ENCODE assay signal across 15 mouse cellular contexts in the genomic region with DNA sequence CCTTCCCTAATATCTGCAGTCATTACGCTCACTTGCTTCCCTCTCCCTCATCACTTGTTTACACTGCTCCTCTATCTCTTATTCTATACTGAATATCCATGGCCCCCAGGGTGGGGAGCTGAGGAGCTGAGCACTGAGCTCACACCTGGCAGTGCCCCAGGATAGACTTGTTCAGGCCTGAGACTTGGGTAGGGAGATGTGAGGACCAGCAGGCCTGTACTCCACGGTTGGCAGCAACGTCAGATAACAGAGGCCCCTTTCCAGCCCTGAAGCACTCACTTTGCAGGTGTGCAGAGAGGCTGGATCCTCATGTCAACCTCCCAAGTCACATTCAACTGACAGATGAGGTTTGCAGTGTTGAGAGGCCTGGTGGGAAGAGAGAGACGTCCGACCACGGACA. TPM values are rescaled to one million over a fixed set of nuclear protein-coding genes. Genes with fewer than 3 reads are reported as not detected.
A peak's percentile ranks its signal among the peaks of the same experiment; 100 is the strongest.
DNase-seq lines count a peak whose midpoint lies in the region; ATAC-seq and TF ChIP-seq lines count a peak whose summit lies in the region.
"Had no signal": no experiment of that assay in that cellular context is flagged by ENCODE, and none has a peak within 500 bp of the region (broad histone marks: within the 10 kb centered on the region; RNA-seq: fewer than 3 reads in every experiment).

No protein-coding gene starts in this region.

- H3K9me3 ChIP-seq in kidney, embryonic 14.5 days (ENCODE audit: control insufficient read depth, low read length), result no peaks in the 10 kb centered on the region
- no peaks in the 10 kb centered on the region for H3K9me3 ChIP-seq in embryonic facial prominence, embryonic 11.5 days (replicated peaks; ENCODE audit: control insufficient read depth, low read length)
- no peaks in the 10 kb centered on the region for H3K9me3 ChIP-seq in liver, embryonic 13.5 days (replicated peaks)
- H3K9me3 ChIP-seq: neural tube, embryonic 15.5 days had no signal

- H3K9ac ChIP-seq in kidney, embryonic 14.5 days (ENCODE audit: low read depth, low read length), result no peak overlapping the region
- H3K9ac ChIP-seq in embryonic facial prominence, embryonic 11.5 days (replicated peaks; ENCODE audit: low read length), result no peak overlapping the region
- peak overlapping the region; percentile 31; the same call in 1 of the 2 replicates for H3K9ac ChIP-seq in liver, embryonic 13.5 days
- H3K9ac ChIP-seq: neural tube, embryonic 15.5 days had no signal

- H3K36me3 ChIP-seq in kidney, embryonic 14.5 days (ENCODE audit: control insufficient read depth, insufficient read depth, low read length), result peaks cover 10% of the 10 kb centered on the region; the same call in 1 of the 2 replicates
- H3K36me3 ChIP-seq in embryonic facial prominence, embryonic 11.5 days (replicated peaks; ENCODE audit: control insufficient read depth, insufficient read depth, low read depth, low read length), result no peaks in the 10 kb centered on the region; the same call in 1 of the 2 replicates
- peaks cover 22% of the 10 kb centered on the region for H3K36me3 ChIP-seq in liver, embryonic 13.5 days

- ATAC-seq in kidney, embryonic 14.5 days (ENCODE audit: low FRiP score, low TSS enrichment), result peak; percentile 18; the same call in 1 of the 2 replicates
- 0 out of 2 replicates have a peak, but pooled peaks have one; percentile 30 for ATAC-seq in embryonic facial prominence, embryonic 11.5 days (replicated peaks; ENCODE audit: insufficient number of reproducible peaks, low FRiP score, low TSS enrichment, low read depth)
- ATAC-seq in liver, embryonic 13.5 days (ENCODE audit: low read depth), result peak; percentile 44
- ATAC-seq in erythroblast, adult 5-6 weeks (replicated peaks; ENCODE audit: low FRiP score, poor library complexity, severe bottlenecking), result no peak

- no peak for TF ChIP-seq CTCF in brain, embryonic 14.5 days (IDR thresholded peaks at IDR 0.05; ENCODE audit: borderline replicate concordance, extremely low read depth, insufficient read depth, insufficient read length)

- H3K4me3 ChIP-seq in kidney, embryonic 14.5 days (ENCODE audit: low read length), result no peak overlapping the region
- H3K4me3 ChIP-seq in embryonic facial prominence, embryonic 11.5 days (ENCODE audit: low read depth, low read length), result no peak overlapping the region
- no peak overlapping the region for H3K4me3 ChIP-seq in liver, embryonic 13.5 days (replicated peaks)
- H3K4me3 ChIP-seq: heart, adult 2 months; megakaryocyte, embryonic 14.5 days; neural tube, embryonic 15.5 days had no signal

- no peaks in the 10 kb centered on the region for H3K27me3 ChIP-seq in kidney, embryonic 14.5 days (ENCODE audit: control insufficient read depth, insufficient read depth, low read length)
- H3K27me3 ChIP-seq in embryonic facial prominence, embryonic 11.5 days (ENCODE audit: control insufficient read depth, insufficient read depth, low read length), result no peaks in the 10 kb centered on the region
- no peaks in the 10 kb centered on the region for H3K27me3 ChIP-seq in liver, embryonic 13.5 days
- H3K27me3 ChIP-seq: neural tube, embryonic 15.5 days had no signal

- H3K4me2 ChIP-seq in kidney, embryonic 14.5 days (replicated peaks; ENCODE audit: low read depth, low read length), result no peak overlapping the region
- H3K4me2 ChIP-seq in embryonic facial prominence, embryonic 11.5 days (ENCODE audit: low read depth, low read length), result no peak overlapping the region
- H3K4me2 ChIP-seq in liver, embryonic 13.5 days, result no peak overlapping the region
- H3K4me2 ChIP-seq: neural tube, embryonic 15.5 days had no signal

- WGBS in kidney, embryonic 14.5 days, result 51% methylated on average over 6 of the region's 6 CpGs
- 43% methylated on average over 6 of the region's 6 CpGs for WGBS in embryonic facial prominence, embryonic 11.5 days
- WGBS in liver, embryonic 13.5 days (ENCODE audit: insufficient replicate concordance), result 62% methylated on average over 6 of the region's 6 CpGs

- no peaks in the 10 kb centered on the region for H3K4me1 ChIP-seq in kidney, embryonic 14.5 days (ENCODE audit: control insufficient read depth, insufficient read depth, low read length)
- no peaks in the 10 kb centered on the region for H3K4me1 ChIP-seq in embryonic facial prominence, embryonic 11.5 days (ENCODE audit: control insufficient read depth, insufficient read depth, low read length)
- peaks cover 38% of the 10 kb centered on the region for H3K4me1 ChIP-seq in liver, embryonic 13.5 days (replicated peaks)
- H3K4me1 ChIP-seq: neural tube, embryonic 15.5 days had no signal

- DNase-seq in kidney, postnatal 36 days, result no peak
- peak; percentile 5 for DNase-seq in brain, embryonic 14.5 days (ENCODE audit: low read depth)
- no peak for DNase-seq in embryonic facial prominence, embryonic 11.5 days (ENCODE audit: low spot score)
- DNase-seq in liver, embryonic 13.5 days, result no peak
- no peak for DNase-seq in layer of hippocampus, postnatal 36 days
- DNase-seq: heart, adult 2 months; kidney, postnatal 14 days; right cerebral cortex, postnatal 25 days; thymus, adult 18-20 months had no signal

- no peak for TF ChIP-seq POLR2A in brain, embryonic 14.5 days (IDR thresholded peaks at IDR 0.05; ENCODE audit: borderline replicate concordance, extremely low read depth, insufficient read depth, insufficient read length, poor library complexity, severe bottlenecking)

- no peak overlapping the region for H3K27ac ChIP-seq in kidney, embryonic 14.5 days (ENCODE audit: low read depth, low read length)
- H3K27ac ChIP-seq in embryonic facial prominence, embryonic 11.5 days (replicated peaks; ENCODE audit: low read depth, low read length), result no peak overlapping the region
- peak overlapping the region; percentile 1; the same call in 1 of the 2 replicates for H3K27ac ChIP-seq in liver, embryonic 13.5 days
- H3K27ac ChIP-seq: heart, adult 2 months; neural tube, embryonic 15.5 days had no signal

RNA-seq across cellular contexts. Expression of gene Calm5, which starts 23.2 kb away (rescaled TPM):
- polyA plus RNA-seq in kidney, embryonic 14.5 days (2014; fragmentation: Nextera tagmentation; extraction: Ambion mirVana), result not detected in 2 replicates
- polyA plus RNA-seq in brain, embryonic 14.5 days (2012; rRNA removed), result not detected in 2 replicates
- polyA plus RNA-seq in embryonic facial prominence, embryonic 11.5 days (2014; fragmentation: Nextera tagmentation; extraction: Ambion mirVana), result not detected in 2 replicates
- not detected in 2 replicates for polyA plus RNA-seq in liver, embryonic 13.5 days (2015; fragmentation: Nextera tagmentation; extraction: Ambion mirVana)
- not detected in 2 replicates for total RNA-seq in erythroblast, adult 5-6 weeks (2015; ENCODE audit: low replicate concordance)
- not detected in 2 replicates for total RNA-seq in erythroblast, adult 5-6 weeks (2017; ENCODE audit: low replicate concordance)
- not detected for total RNA-seq in layer of hippocampus, postnatal 36 days (2021)
- total RNA-seq: heart, adult 2 months; left cerebral cortex, postnatal 14 days had no signal
- polyA plus RNA-seq: cortical plate, adult 2 months; heart, adult 2 months; neural tube, embryonic 15.5 days had no signal

RNA-seq across cellular contexts. Expression of gene Calm4, which starts 39.6 kb away (rescaled TPM):
- polyA plus RNA-seq in kidney, embryonic 14.5 days (2014; fragmentation: Nextera tagmentation; extraction: Ambion mirVana), result not detected in 2 replicates
- polyA plus RNA-seq in brain, embryonic 14.5 days (2012; rRNA removed), result 0.18 and 1.1 TPM in 2 replicates
- polyA plus RNA-seq in embryonic facial prominence, embryonic 11.5 days (2014; fragmentation: Nextera tagmentation; extraction: Ambion mirVana), result not detected in 2 replicates
- polyA plus RNA-seq in liver, embryonic 13.5 days (2015; fragmentation: Nextera tagmentation; extraction: Ambion mirVana), result not detected in 2 replicates
- not detected in 2 replicates for total RNA-seq in erythroblast, adult 5-6 weeks (2015; ENCODE audit: low replicate concordance)
- not detected in 2 replicates for total RNA-seq in erythroblast, adult 5-6 weeks (2017; ENCODE audit: low replicate concordance)
- total RNA-seq in layer of hippocampus, postnatal 36 days (2021), result not detected
- total RNA-seq: heart, adult 2 months; left cerebral cortex, postnatal 14 days had no signal
- polyA plus RNA-seq: cortical plate, adult 2 months; heart, adult 2 months had no signal

RNA-seq across cellular contexts. Expression of gene Net1, which starts 40.8 kb away (rescaled TPM):
- 28.5 and 43.9 TPM in 2 replicates for polyA plus RNA-seq in kidney, embryonic 14.5 days (2014; fragmentation: Nextera tagmentation; extraction: Ambion mirVana)
- polyA plus RNA-seq in brain, embryonic 14.5 days (2012; rRNA removed), result 7.9 and 9.4 TPM in 2 replicates
- 108 and 124 TPM in 2 replicates for polyA plus RNA-seq in embryonic facial prominence, embryonic 11.5 days (2014; fragmentation: Nextera tagmentation; extraction: Ambion mirVana)
- 53.6 and 66.0 TPM in 2 replicates for polyA plus RNA-seq in liver, embryonic 13.5 days (2015; fragmentation: Nextera tagmentation; extraction: Ambion mirVana)
- 13.4 and 17.8 TPM in 2 replicates for total RNA-seq in erythroblast, adult 5-6 weeks (2015; ENCODE audit: low replicate concordance)
- 21.0 and 42.0 TPM in 2 replicates for total RNA-seq in erythroblast, adult 5-6 weeks (2017; ENCODE audit: low replicate concordance)
- 10 to 100 TPM; 40.3 to 46.1 TPM for total RNA-seq in layer of hippocampus, postnatal 36 days (2021)

RNA-seq across cellular contexts. Expression of gene Tubal3, which starts 40.9 kb away (rescaled TPM):
- polyA plus RNA-seq in kidney, embryonic 14.5 days (2014; fragmentation: Nextera tagmentation; extraction: Ambion mirVana), result not detected in 2 replicates
- 0.05 TPM in 1 of 2 replicates, not detected in the other for polyA plus RNA-seq in brain, embryonic 14.5 days (2012; rRNA removed)
- 0.07 TPM in 1 of 2 replicates, not detected in the other for polyA plus RNA-seq in embryonic facial prominence, embryonic 11.5 days (2014; fragmentation: Nextera tagmentation; extraction: Ambion mirVana)
- not detected in 2 replicates for polyA plus RNA-seq in liver, embryonic 13.5 days (2015; fragmentation: Nextera tagmentation; extraction: Ambion mirVana)
- total RNA-seq in erythroblast, adult 5-6 weeks (2015; ENCODE audit: low replicate concordance), result not detected in 2 replicates
- total RNA-seq in erythroblast, adult 5-6 weeks (2017; ENCODE audit: low replicate concordance), result not detected in 2 replicates
- total RNA-seq in layer of hippocampus, postnatal 36 days (2021), result not detected
- total RNA-seq: heart, adult 2 months; left cerebral cortex, postnatal 14 days had no signal
- polyA plus RNA-seq: cortical plate, adult 2 months; heart, adult 2 months; neural tube, embryonic 15.5 days had no signal
